Mouse (Mus musculus) megakaryocyte, embryonic 14.5 days (primary cell): ENCODE results near the gene Anxa11. TPM values are rescaled to one million over a fixed set of nuclear protein-coding genes. Genes with fewer than 3 reads are reported as not detected.
A peak's percentile ranks its signal among the peaks of the same experiment; 100 is the strongest.
"Not testable (repeated sequence)": the region's sequence is repeated elsewhere in the genome, so short reads cannot be mapped to it uniquely, and the experiment has no call there.

Experiments
- H3K27me3 ChIP-seq: replicated peaks from 2 replicates; pipeline ENCODE3; 2012; ENCODE audit warnings: inconsistent platforms
- H3K36me3 ChIP-seq: replicated peaks from 2 replicates; pipeline ENCODE3; 2012; ENCODE audit warnings: low read length, inconsistent platforms, mixed read lengths
- H3K4me1 ChIP-seq: 2 replicates; pipeline ENCODE4 v1.6.1; 2012; ENCODE audit warnings: inconsistent platforms
- H3K4me3 ChIP-seq: replicated peaks from 2 replicates; pipeline ENCODE3; 2012; ENCODE audit warnings: moderate library complexity, mild to moderate bottlenecking, inconsistent platforms
- H3K9me3 ChIP-seq: 2 replicates; pipeline ENCODE4 v1.6.1; 2012; ENCODE audit warnings: inconsistent platforms
- FLI1 ChIP-seq: IDR thresholded peaks from 2 replicates; pipeline ENCODE4 v1.6.1; 2012; ENCODE audit warnings: low read length, inconsistent platforms, mixed read lengths
- GATA1 ChIP-seq: IDR thresholded peaks from 3 replicates; pipeline ENCODE4 v1.6.1; 2012; ENCODE audit warnings: mixed read lengths, low read length, inconsistent platforms, borderline replicate concordance
- polyA plus RNA-seq: library from polyadenylated mRNA; stranded (reverse); fragments of >175 nt; gene quantifications from 2 replicates; pipeline ENCODE4 v1.2.3, GENCODE M21; 2012; ENCODE audit warnings: low replicate concordance; ENCODE audit not compliant: insufficient read depth

The Anxa11 gene
- polyA plus RNA-seq, 1 experiment, result 67.6 TPM

- Histone ChIP-seq H3K9me3 (no peaks in the 10 kb centered on the region), H3K4me1 (peaks cover 82% of the 10 kb centered on the region), H3K27me3 (no peaks in the 10 kb centered on the region), H3K4me3 (no peak overlapping the region), H3K36me3 (peaks cover 36% of the 10 kb centered on the region)
- TF ChIP-seq GATA1, result no peak
- no peak for TF ChIP-seq FLI1
Measured at GRCm38 (mm10) chr14:25865251-25865650, 23.3 kb downstream of the Anxa11 start.

GRCm38 (mm10) chr14:25866384-25866783 lies 24.4 kb downstream of the Anxa11 start:
- Histone ChIP-seq H3K4me1 (peaks cover 71% of the 10 kb centered on the region), H3K9me3 (no peaks in the 10 kb centered on the region), H3K4me3 (no peak overlapping the region), H3K27me3 (no peaks in the 10 kb centered on the region), H3K36me3 (peaks cover 47% of the 10 kb centered on the region)
- TF ChIP-seq GATA1 (no peak), FLI1 (no peak)

GRCm38 (mm10) chr14:25866832-25867231 lies 24.9 kb downstream of the Anxa11 start:
- peaks cover 51% of the 10 kb centered on the region for H3K36me3 ChIP-seq
- H3K4me3 ChIP-seq, result no peak overlapping the region
- no peak for TF ChIP-seq GATA1
- TF ChIP-seq FLI1, result no peak
- no peaks in the 10 kb centered on the region for H3K27me3 ChIP-seq
- H3K9me3 ChIP-seq, result no peaks in the 10 kb centered on the region
- peaks cover 68% of the 10 kb centered on the region for H3K4me1 ChIP-seq

- TF ChIP-seq GATA1 (no peak), FLI1 (no peak)
- Histone ChIP-seq H3K27me3 (no peaks in the 10 kb centered on the region), H3K4me3 (no peak overlapping the region), H3K36me3 (peaks cover 59% of the 10 kb centered on the region), H3K9me3 (no peaks in the 10 kb centered on the region), H3K4me1 (peaks cover 63% of the 10 kb centered on the region)
Measured at GRCm38 (mm10) chr14:25867834-25868233, 25.9 kb downstream of the Anxa11 start.

GRCm38 (mm10) chr14:25868706-25869105 lies 26.8 kb downstream of the Anxa11 start:
- H3K36me3 ChIP-seq, result peaks cover 64% of the 10 kb centered on the region
- no peaks in the 10 kb centered on the region for H3K27me3 ChIP-seq
- TF ChIP-seq FLI1 (no peak), GATA1 (no peak)
- no peaks in the 10 kb centered on the region for H3K9me3 ChIP-seq
- peaks cover 60% of the 10 kb centered on the region for H3K4me1 ChIP-seq
- H3K4me3 ChIP-seq, result no peak overlapping the region

GRCm38 (mm10) chr14:25869135-25869878 lies 27.4 kb downstream of the Anxa11 start:
- TF ChIP-seq FLI1, result no peak
- no peak for TF ChIP-seq GATA1
- H3K36me3 ChIP-seq, result peaks cover 70% of the 10 kb centered on the region
- no peaks in the 10 kb centered on the region for H3K9me3 ChIP-seq
- no peaks in the 10 kb centered on the region for H3K27me3 ChIP-seq
- H3K4me3 ChIP-seq, result peak overlapping the region; percentile 11
- H3K4me1 ChIP-seq, result peaks cover 60% of the 10 kb centered on the region

- TF ChIP-seq FLI1 (no peak), GATA1 (no peak)
- Histone ChIP-seq H3K27me3 (no peaks in the 10 kb centered on the region), H3K36me3 (peaks cover 66% of the 10 kb centered on the region), H3K4me1 (peaks cover 31% of the 10 kb centered on the region), H3K9me3 (no peaks in the 10 kb centered on the region), H3K4me3 (no peak overlapping the region)
Measured at GRCm38 (mm10) chr14:25872461-25873415, 30.8 kb downstream of the Anxa11 start.

- H3K4me3 ChIP-seq, H3K9me3 ChIP-seq, H3K27me3 ChIP-seq, H3K4me1 ChIP-seq: not testable (repeated sequence)
- peaks cover 34% of the 10 kb centered on the region for H3K36me3 ChIP-seq
Measured at GRCm38 (mm10) chr14:25876640-25877039, 34.7 kb downstream of the Anxa11 start.

- not testable (repeated sequence) for H3K9me3 ChIP-seq, H3K36me3 ChIP-seq, H3K4me3 ChIP-seq, H3K27me3 ChIP-seq, H3K4me1 ChIP-seq
Measured at GRCm38 (mm10) chr14:25881769-25882168, 39.8 kb downstream of the Anxa11 start.

GRCm38 (mm10) chr14:25885886-25886285 lies 43.9 kb downstream of the Anxa11 start:
- H3K4me3 ChIP-seq, result not testable (repeated sequence)

GRCm38 (mm10) chr14:25894566-25894965 lies 52.6 kb downstream of the Anxa11 start:
- not testable (repeated sequence) for H3K4me3 ChIP-seq, H3K4me1 ChIP-seq, H3K36me3 ChIP-seq, H3K9me3 ChIP-seq, H3K27me3 ChIP-seq

More at GRCm38 (mm10) chr14:25885886-25886285, 43.9 kb downstream of the Anxa11 start:
- not testable (repeated sequence) for H3K9me3 ChIP-seq, H3K27me3 ChIP-seq, H3K4me1 ChIP-seq, H3K36me3 ChIP-seq

GRCm38 (mm10) chr14:25895686-25896085 lies 53.7 kb downstream of the Anxa11 start:
- H3K4me1 ChIP-seq, H3K4me3 ChIP-seq, H3K9me3 ChIP-seq, H3K27me3 ChIP-seq, H3K36me3 ChIP-seq: not testable (repeated sequence)

- H3K9me3 ChIP-seq, H3K36me3 ChIP-seq, H3K4me3 ChIP-seq, H3K27me3 ChIP-seq, H3K4me1 ChIP-seq: not testable (repeated sequence)
Measured at GRCm38 (mm10) chr14:25903000-25903399, 61.0 kb downstream of the Anxa11 start, which contains the start of gene Plac9a. Gene Plac9a (minus strand): TSS chr14:25903100.

GRCm38 (mm10) chr14:25905243-25905642 lies 63.3 kb downstream of the Anxa11 start:
- H3K9me3 ChIP-seq, H3K27me3 ChIP-seq, H3K36me3 ChIP-seq, H3K4me1 ChIP-seq, H3K4me3 ChIP-seq: not testable (repeated sequence)

GRCm38 (mm10) chr14:25907272-25907671 lies 65.3 kb downstream of the Anxa11 start:
- not testable (repeated sequence) for H3K4me1 ChIP-seq, H3K27me3 ChIP-seq, H3K36me3 ChIP-seq, H3K4me3 ChIP-seq, H3K9me3 ChIP-seq
